Mouse (Mus musculus): ENCODE results near the gene Uvssa.

DNA sequence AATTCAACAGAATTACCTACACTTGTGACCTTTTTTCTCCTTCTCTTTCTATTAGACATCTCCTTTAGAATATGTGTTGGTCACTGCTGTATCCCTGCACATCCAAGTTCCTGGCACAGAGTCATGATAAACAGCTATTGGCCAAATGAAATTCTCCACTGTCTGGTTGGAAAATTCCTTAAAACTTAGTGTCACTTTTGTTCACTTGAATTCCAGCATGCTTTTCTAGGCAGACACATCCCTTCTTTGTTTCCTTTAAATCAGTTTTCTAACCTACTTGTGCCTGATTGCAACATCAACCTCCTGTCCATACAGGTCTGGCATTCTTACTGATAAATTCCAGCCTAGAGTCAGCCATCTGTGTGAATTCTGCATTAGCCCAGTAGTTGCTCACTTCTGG lies 35.5 kb upstream of the Uvssa start:
- TF ChIP-seq CTCF (IDR thresholded peaks at IDR 0.05; ENCODE audit: borderline replicate concordance, insufficient read depth, low read depth, low read length), result no peak
- TF ChIP-seq POLR2A (IDR thresholded peaks at IDR 0.05; ENCODE audit: borderline replicate concordance, insufficient read depth, low read length), result no peak
